Mouse (Mus musculus) heart, adult 2 months (tissue): ENCODE results near the gene 5730596B20Rik.

Experiments used
- CTCF ChIP-seq: fragments of 200-600 bp; IDR thresholded peaks from 2 replicates; pipeline ENCODE4 v1.8.1; 2022; ENCODE audit warnings: antibody characterized with exemption, mild to moderate bottlenecking, moderate library complexity
- POLR2A ChIP-seq: fragments of 200-500 bp; IDR thresholded peaks from 2 replicates; pipeline ENCODE4 v1.6.1; 2011; ENCODE audit warnings: mild to moderate bottlenecking, low read depth, low read length, control low read depth; ENCODE audit not compliant: insufficient read depth

GRCm38 (mm10) chr6:52177061-52177735 is at the start of gene 5730596B20Rik:
- TF ChIP-seq CTCF (no peak), POLR2A (no peak)
